ENCODE assay signal across 8 mouse cellular contexts in the genomic region with DNA sequence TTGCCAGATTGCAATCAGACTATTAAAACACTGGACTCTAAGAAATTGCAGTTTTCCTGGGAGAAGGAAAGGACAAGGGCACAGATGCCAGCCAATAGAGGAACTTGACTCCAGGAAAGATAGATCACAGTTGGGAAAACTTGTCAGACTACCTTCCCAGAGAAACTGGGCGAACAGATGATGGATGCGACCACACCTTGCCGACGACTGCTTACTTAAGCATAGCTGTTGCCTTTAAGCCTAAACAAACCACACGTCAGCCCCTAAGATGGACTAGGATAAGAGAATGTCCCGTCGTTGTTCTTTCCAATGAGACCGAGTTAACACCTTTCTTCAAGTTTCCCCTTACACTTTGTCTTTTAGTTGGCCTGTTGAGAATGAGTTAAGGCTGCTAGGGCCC. TPM values are rescaled to one million over a fixed set of nuclear protein-coding genes. Genes with fewer than 3 reads are reported as not detected.
DNase-seq lines count a peak whose midpoint lies in the region; ATAC-seq and TF ChIP-seq lines count a peak whose summit lies in the region.

No protein-coding gene starts in this region.

- dilution Hi-C loops in CH12.LX (cut with MboI; ENCODE audit: extremely low pct_ligation_motif_present, extremely low pct_unique_long_range_greater_than_20kb, low sequenced_read_pairs) = no loop called here

- H3K27me3 ChIP-seq in heart, embryonic 12.5 days (replicated peaks) = no peaks in the 10 kb centered on the region
- no peaks in the 10 kb centered on the region for H3K27me3 ChIP-seq in CH12.LX (replicated peaks)
- H3K27me3 ChIP-seq in forebrain, embryonic 13.5 days = no peaks in the 10 kb centered on the region
- no peaks in the 10 kb centered on the region for H3K27me3 ChIP-seq in liver, embryonic 15.5 days

- peak overlapping the region; percentile 95 for H3K27ac ChIP-seq in heart, embryonic 12.5 days (ENCODE audit: poor library complexity, severe bottlenecking)
- no peak overlapping the region for H3K27ac ChIP-seq in CH12.LX (ENCODE audit: insufficient read depth, low read depth)
- H3K27ac ChIP-seq in forebrain, embryonic 13.5 days = peak overlapping the region; percentile 92
- peak overlapping the region; percentile 98 for H3K27ac ChIP-seq in liver, embryonic 15.5 days (replicated peaks)

- TF ChIP-seq POLR2A in CH12.LX (IDR thresholded peaks at IDR 0.05; ENCODE audit: low read depth, low read length) = no peak

- H3K4me2 ChIP-seq in heart, embryonic 12.5 days = peak overlapping the region; percentile 94
- H3K4me2 ChIP-seq in CH12.LX (ENCODE audit: insufficient read depth, low read depth, poor library complexity, severe bottlenecking) = peak overlapping the region; percentile 59
- H3K4me2 ChIP-seq in forebrain, embryonic 13.5 days = peak overlapping the region; percentile 80
- H3K4me2 ChIP-seq in liver, embryonic 15.5 days = peak overlapping the region; percentile 87

- 52% methylated on average over 8 of the region's 8 CpGs for WGBS in heart, embryonic 12.5 days
- 63% methylated on average over 8 of the region's 8 CpGs for WGBS in forebrain, embryonic 13.5 days
- 49% methylated on average over 8 of the region's 8 CpGs for WGBS in liver, embryonic 15.5 days (ENCODE audit: insufficient replicate concordance)

- H3K4me1 ChIP-seq in heart, embryonic 12.5 days (replicated peaks) = peaks cover 15% of the 10 kb centered on the region
- peaks cover 21 to 60% of the 10 kb centered on the region in 2 experiments for H3K4me1 ChIP-seq in CH12.LX (ENCODE audit: control insufficient read depth in 1 of 2, insufficient read depth in 2 of 2)
- peaks cover 30% of the 10 kb centered on the region for H3K4me1 ChIP-seq in forebrain, embryonic 13.5 days
- peaks cover 65% of the 10 kb centered on the region for H3K4me1 ChIP-seq in liver, embryonic 15.5 days (replicated peaks)

- peak overlapping the region; percentile 96 for H3K9ac ChIP-seq in heart, embryonic 12.5 days
- H3K9ac ChIP-seq in CH12.LX (ENCODE audit: insufficient read depth, low read depth) = peak overlapping the region; percentile 90
- H3K9ac ChIP-seq in forebrain, embryonic 13.5 days = peak overlapping the region; percentile 97
- peak overlapping the region; percentile 98 for H3K9ac ChIP-seq in liver, embryonic 15.5 days

- H3K36me3 ChIP-seq in heart, embryonic 12.5 days = peaks cover 25% of the 10 kb centered on the region
- peaks cover 0 to 29% of the 10 kb centered on the region in 2 experiments for H3K36me3 ChIP-seq in CH12.LX (replicated peaks in 1 of 2; ENCODE audit: control insufficient read depth in 1 of 2, insufficient read depth in 1 of 2, low read length in 1 of 2)
- peaks cover 25% of the 10 kb centered on the region for H3K36me3 ChIP-seq in forebrain, embryonic 13.5 days (ENCODE audit: poor library complexity, severe bottlenecking)
- H3K36me3 ChIP-seq in liver, embryonic 15.5 days (replicated peaks) = peaks cover 30% of the 10 kb centered on the region

- ATAC-seq in heart, embryonic 12.5 days (ENCODE audit: insufficient number of reproducible peaks, low FRiP score) = no peak
- no peak for ATAC-seq in forebrain, embryonic 13.5 days
- no peak for ATAC-seq in liver, embryonic 15.5 days (ENCODE audit: insufficient read depth)
- no peak for ATAC-seq in megakaryocyte-erythroid progenitor cell, adult 5-6 weeks (replicated peaks; ENCODE audit: low FRiP score, low TSS enrichment, poor library complexity, severe bottlenecking)

- in situ Hi-C loops in CH12.LX (cut with MboI; ENCODE audit: low pct_ligation_motif_present, low pct_unique_long_range_greater_than_20kb, low sequenced_read_pairs) = no loop called here

- TF ChIP-seq CTCF in CH12.LX (conservative IDR thresholded peaks at IDR 0.05 in 1 of 2, IDR thresholded peaks at IDR 0.05 in 1 of 2; ENCODE audit: low read depth in 2 of 2, low read length in 2 of 2) = no peak

- peak overlapping the region; percentile 94 for H3K4me3 ChIP-seq in heart, embryonic 12.5 days
- peak overlapping the region; percentile 94 to 99 (median 97) for H3K4me3 ChIP-seq in CH12.LX (replicated peaks in 1 of 3; ENCODE audit: low read depth in 2 of 3, low read length in 2 of 3, poor library complexity in 1 of 3)
- H3K4me3 ChIP-seq in forebrain, embryonic 13.5 days = peak overlapping the region; percentile 99
- H3K4me3 ChIP-seq in liver, embryonic 15.5 days (replicated peaks) = peak overlapping the region; percentile 87

- intact Hi-C loops in heart, postnatal 14 days (cut with DNase I) = loop anchor here (2.0 kb wide), 1 partner anchor 34 kb away; a partner anchor contains a TSS
- intact Hi-C loops in left cerebral cortex, postnatal 36 days (cut with DNase I) = loop anchor here (2.0 kb wide), 1 partner anchor 34 kb away; a partner anchor contains a TSS

- TF ChIP-seq RAD21 in CH12.LX (IDR thresholded peaks at IDR 0.05; ENCODE audit: low read depth, low read length) = no peak

- peaks cover 21% of the 10 kb centered on the region for H3K79me2 ChIP-seq in CH12.LX (replicated peaks; ENCODE audit: control insufficient read depth, extremely low read depth, insufficient read depth, poor library complexity, severe bottlenecking)

- DNase-seq in heart, postnatal 14 days = no peak
- no peak for DNase-seq in CH12.LX (ENCODE audit: extremely low read depth)
- no peak for DNase-seq in left cerebral cortex, postnatal 36 days (ENCODE audit: low spot score in 2 of 2)
- no peak for DNase-seq in gastrocnemius, postnatal 25 days

- no peaks in the 10 kb centered on the region for H3K9me3 ChIP-seq in heart, embryonic 12.5 days (replicated peaks)
- H3K9me3 ChIP-seq in CH12.LX (replicated peaks; ENCODE audit: low read length) = no peaks in the 10 kb centered on the region
- no peaks in the 10 kb centered on the region for H3K9me3 ChIP-seq in forebrain, embryonic 13.5 days (replicated peaks)
- H3K9me3 ChIP-seq in liver, embryonic 15.5 days (replicated peaks) = no peaks in the 10 kb centered on the region

- no peak for TF ChIP-seq EP300 in CH12.LX (IDR thresholded peaks at IDR 0.05; ENCODE audit: low read length)

TF ChIP-seq in CH12.LX, 34 proteins besides CTCF, POLR2A, EP300 and RAD21 (continues in another document):
- TF ChIP-seq ELF1 (IDR thresholded peaks at IDR 0.05; ENCODE audit: low read depth, low read length) = no peak
- TF ChIP-seq NRF1 (IDR thresholded peaks at IDR 0.05; ENCODE audit: low read depth, low read length) = no peak
- no peak for TF ChIP-seq PAX5 (IDR thresholded peaks at IDR 0.05; ENCODE audit: low read length)
- no peak for TF ChIP-seq TCF12 (IDR thresholded peaks at IDR 0.05; ENCODE audit: low read depth, low read length)
- no peak for TF ChIP-seq POLR2AphosphoS2 (IDR thresholded peaks at IDR 0.05; ENCODE audit: low read depth, low read length)
- no peak for TF ChIP-seq E2F4 (IDR thresholded peaks at IDR 0.05; ENCODE audit: insufficient replicate concordance, low read depth, low read length)
- TF ChIP-seq ETS1 (conservative IDR thresholded peaks at IDR 0.05; ENCODE audit: low read depth, low read length) = no peak
- no peak for TF ChIP-seq MEF2A (IDR thresholded peaks at IDR 0.05; ENCODE audit: borderline replicate concordance, low read depth, low read length)
- no peak; the same call in 1 of the 2 replicates for TF ChIP-seq TBP (conservative IDR thresholded peaks at IDR 0.05; ENCODE audit: low read depth, low read length)
- no peak for TF ChIP-seq SIN3A (IDR thresholded peaks at IDR 0.05; ENCODE audit: low read length)
- TF ChIP-seq ZKSCAN1 (IDR thresholded peaks at IDR 0.05; ENCODE audit: borderline replicate concordance, low read depth, low read length) = no peak
- no peak for TF ChIP-seq ZNF384 (IDR thresholded peaks at IDR 0.05; ENCODE audit: low read depth, low read length)

RNA-seq across cellular contexts. Expression of a gene that starts 0.5 kb away (rescaled TPM):
- polyA plus RNA-seq in heart, embryonic 12.5 days (2016; fragmentation: Nextera tagmentation; extraction: Ambion mirVana) = 47.0 and 47.3 TPM in 2 replicates
- total RNA-seq in heart, postnatal 14 days (2021) = 10 to 100 TPM; 52.9 to 57.9 TPM
- total RNA-seq in CH12.LX (2012; rRNA removed) (24.3 and 31.3 TPM in 2 replicates), CH12.LX (2014; rRNA removed) (30.8 and 33.7 TPM in 2 replicates)
- 36.7 and 42.0 TPM in 2 replicates for polyA plus RNA-seq in CH12.LX (2012; ENCODE audit: insufficient read length, low read depth)
- polyA plus RNA-seq in forebrain, embryonic 13.5 days (2015; fragmentation: Nextera tagmentation; extraction: Ambion mirVana) = 75.1 and 79.3 TPM in 2 replicates
- polyA plus RNA-seq in liver, embryonic 15.5 days (2015; fragmentation: Nextera tagmentation; extraction: Ambion mirVana) = 75.9 and 82.7 TPM in 2 replicates
- total RNA-seq in left cerebral cortex, postnatal 36 days (2021) = 10 to 100 TPM; 41.9 to 43.5 TPM
- total RNA-seq in megakaryocyte-erythroid progenitor cell, adult 5-6 weeks (2014; fragmentation: Nextera tagmentation) = 25.0 and 25.9 TPM in 2 replicates
- 23.8 and 28.2 TPM in 2 replicates for total RNA-seq in megakaryocyte-erythroid progenitor cell, adult 5-6 weeks (2017)
- total RNA-seq in gastrocnemius, postnatal 25 days (2021) = 10 to 100 TPM; 25.9 to 26.6 TPM

RNA-seq across cellular contexts. Expression of a gene that starts 33.6 kb away (rescaled TPM):
- 53.3 and 55.9 TPM in 2 replicates for polyA plus RNA-seq in heart, embryonic 12.5 days (2016; fragmentation: Nextera tagmentation; extraction: Ambion mirVana)
- 10 to 100 TPM; 32.9 to 34.2 TPM for total RNA-seq in heart, postnatal 14 days (2021)
- total RNA-seq in CH12.LX (2012; rRNA removed) (11.5 and 17.0 TPM in 2 replicates), CH12.LX (2014; rRNA removed) (14.0 and 17.5 TPM in 2 replicates)
- polyA plus RNA-seq in CH12.LX (2012; ENCODE audit: insufficient read length, low read depth) = 22.3 and 28.0 TPM in 2 replicates
- polyA plus RNA-seq in forebrain, embryonic 13.5 days (2015; fragmentation: Nextera tagmentation; extraction: Ambion mirVana) = 67.2 and 69.1 TPM in 2 replicates
- 32.4 and 34.2 TPM in 2 replicates for polyA plus RNA-seq in liver, embryonic 15.5 days (2015; fragmentation: Nextera tagmentation; extraction: Ambion mirVana)
- 10 to 100 TPM; 50.0 to 53.9 TPM for total RNA-seq in left cerebral cortex, postnatal 36 days (2021)
- 15.4 and 16.9 TPM in 2 replicates for total RNA-seq in megakaryocyte-erythroid progenitor cell, adult 5-6 weeks (2014; fragmentation: Nextera tagmentation)
- total RNA-seq in megakaryocyte-erythroid progenitor cell, adult 5-6 weeks (2017) = 21.4 and 54.4 TPM in 2 replicates
- 10 to 100 TPM; 30.2 to 33.2 TPM for total RNA-seq in gastrocnemius, postnatal 25 days (2021)

RNA-seq across cellular contexts. Expression of a gene that starts 40.2 kb away (rescaled TPM):
- 67.8 and 80.3 TPM in 2 replicates for polyA plus RNA-seq in heart, embryonic 12.5 days (2016; fragmentation: Nextera tagmentation; extraction: Ambion mirVana)
- total RNA-seq in heart, postnatal 14 days (2021) = 10 to 100 TPM; 65.3 to 66.0 TPM
- 17.2 and 17.4 TPM in 2 replicates for total RNA-seq in CH12.LX (2012; rRNA removed)
- total RNA-seq in CH12.LX (2014; rRNA removed) = 5.4 and 5.7 TPM in 2 replicates
- polyA plus RNA-seq in CH12.LX (2012; ENCODE audit: insufficient read length, low read depth) = 115 and 135 TPM in 2 replicates
- 56.6 and 59.0 TPM in 2 replicates for polyA plus RNA-seq in forebrain, embryonic 13.5 days (2015; fragmentation: Nextera tagmentation; extraction: Ambion mirVana)
- polyA plus RNA-seq in liver, embryonic 15.5 days (2015; fragmentation: Nextera tagmentation; extraction: Ambion mirVana) = 22.9 and 25.0 TPM in 2 replicates
- 10 to 100 TPM; 36.9 to 43.3 TPM for total RNA-seq in left cerebral cortex, postnatal 36 days (2021)
- total RNA-seq in megakaryocyte-erythroid progenitor cell, adult 5-6 weeks (2014; fragmentation: Nextera tagmentation) = 92.9 and 107 TPM in 2 replicates
- total RNA-seq in megakaryocyte-erythroid progenitor cell, adult 5-6 weeks (2017) = 31.5 and 35.4 TPM in 2 replicates
- 10 to 100 TPM; 70.4 to 92.0 TPM for total RNA-seq in gastrocnemius, postnatal 25 days (2021)
